Mouse (Mus musculus): ENCODE measurements around the gene Pqlc2. TPM values are rescaled to one million over a fixed set of nuclear protein-coding genes. Genes with fewer than 3 reads are reported as not detected.

The Pqlc2 gene
- polyA plus RNA-seq, 1 experiment, result 50.1 TPM

DNA sequence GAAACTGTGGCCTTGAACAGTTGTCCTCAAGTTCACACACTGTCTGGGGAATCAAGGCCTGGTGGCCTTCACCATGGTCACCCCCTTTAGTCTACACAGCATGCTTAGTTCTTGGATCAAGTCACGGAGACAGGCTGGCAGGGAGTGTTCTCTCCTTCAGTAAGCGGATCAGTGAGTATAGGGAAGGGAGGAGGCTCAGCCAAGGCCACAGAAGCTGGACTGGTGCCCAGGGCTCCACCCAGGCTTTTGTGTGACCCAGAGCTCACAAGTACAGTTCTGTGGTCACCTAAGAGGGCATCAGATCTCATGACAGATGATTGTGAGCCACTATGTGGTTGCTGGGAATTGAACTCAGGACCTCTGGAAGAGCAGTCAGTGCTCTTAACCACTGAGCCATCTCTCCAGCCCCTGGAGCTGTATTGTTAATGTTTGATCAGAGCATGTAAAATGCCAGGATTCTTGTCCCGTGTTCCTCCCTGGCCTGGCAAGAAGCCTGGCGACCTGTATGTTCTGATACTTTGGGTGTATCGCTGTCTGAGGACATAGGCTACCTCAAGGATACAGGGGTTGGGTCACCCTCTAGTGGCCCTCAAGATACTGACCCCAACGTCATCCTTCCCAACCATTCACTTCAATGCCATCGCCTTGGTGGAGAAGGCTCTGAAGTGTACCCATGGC lies 31.2 kb upstream of the Pqlc2 start:
- no peak overlapping the region for H3K27ac ChIP-seq (ENCODE audit: control insufficient read depth, insufficient read depth, low read length)
- no peak overlapping the region for H3K4me3 ChIP-seq (ENCODE audit: control insufficient read depth, insufficient read depth, low read length)
- WGBS, result 95% methylated on average over 7 of the region's 7 CpGs
- no peak for DNase-seq
- peaks cover 5% of the 10 kb centered on the region; the same call in 1 of the 2 replicates for H3K36me3 ChIP-seq (ENCODE audit: control insufficient read depth, insufficient read depth, low read length)
- H3K4me1 ChIP-seq (replicated peaks; ENCODE audit: control insufficient read depth, insufficient read depth, low read length), result no peaks in the 10 kb centered on the region; the same call in 1 of the 2 replicates
- TF ChIP-seq POLR2A (IDR thresholded peaks at IDR 0.05; ENCODE audit: control insufficient read depth, extremely low read depth, insufficient read depth, low read length, poor library complexity), result no peak
- no peaks in the 10 kb centered on the region for H3K27me3 ChIP-seq (ENCODE audit: control insufficient read depth, insufficient read depth, low read length)

DNA sequence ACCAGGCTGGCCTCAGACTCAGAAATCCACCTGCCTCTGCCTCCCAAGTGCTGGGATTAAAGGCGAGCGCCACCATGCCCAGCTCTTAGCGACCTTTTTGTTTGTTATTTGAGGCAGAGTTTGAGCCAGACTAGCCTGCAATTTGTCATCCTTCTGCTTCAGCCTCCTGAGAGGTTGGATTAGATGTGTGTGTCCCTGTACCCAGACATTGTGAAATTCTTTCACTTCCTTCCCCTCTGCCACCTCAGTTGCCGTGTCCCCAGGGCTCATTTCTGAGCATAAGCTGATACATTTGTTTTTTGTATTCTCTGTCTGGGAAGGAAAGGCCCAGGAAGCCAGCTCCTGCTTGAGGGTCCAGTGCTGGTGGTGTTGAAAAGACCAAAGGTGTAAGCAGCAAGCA lies 30.3 kb upstream of the Pqlc2 start:
- 82% methylated on average over 4 of the region's 4 CpGs for WGBS
- Histone ChIP-seq H3K4me3 (ENCODE audit: control insufficient read depth, insufficient read depth, low read length) (no peak overlapping the region), H3K27me3 (ENCODE audit: control insufficient read depth, insufficient read depth, low read length) (no peaks in the 10 kb centered on the region), H3K36me3 (ENCODE audit: control insufficient read depth, insufficient read depth, low read length) (no peaks in the 10 kb centered on the region), H3K27ac (ENCODE audit: control insufficient read depth, insufficient read depth, low read length) (no peak overlapping the region), H3K4me1 (replicated peaks; ENCODE audit: control insufficient read depth, insufficient read depth, low read length) (no peaks in the 10 kb centered on the region; the same call in 1 of the 2 replicates)
- DNase-seq, result no peak
- TF ChIP-seq POLR2A (IDR thresholded peaks at IDR 0.05; ENCODE audit: control insufficient read depth, extremely low read depth, insufficient read depth, low read length, poor library complexity) (no peak), CTCF (IDR thresholded peaks at IDR 0.05; ENCODE audit: borderline replicate concordance, control insufficient read depth, extremely low read depth, insufficient read depth, low read length, poor library complexity) (no peak)

DNA sequence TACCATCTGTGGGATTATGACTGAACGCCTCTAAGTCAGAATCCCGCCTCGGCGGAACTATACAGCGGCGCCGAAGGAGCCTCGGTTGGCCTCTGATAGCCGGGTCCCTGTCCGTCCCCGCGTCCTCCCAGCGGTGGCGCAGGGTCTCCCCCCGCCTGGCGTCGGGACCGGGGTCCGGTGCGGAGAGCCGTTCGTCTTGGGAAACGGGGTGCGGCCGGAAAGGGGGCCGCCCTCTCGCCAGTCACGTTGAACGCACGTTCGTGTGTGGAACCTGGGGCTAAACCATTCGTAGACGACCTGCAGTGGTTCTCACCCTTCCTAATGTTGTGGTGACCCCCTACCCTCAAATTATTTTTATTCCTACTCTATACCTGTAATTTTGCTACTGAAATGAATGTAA lies 27.6 kb upstream of the Pqlc2 start:
- H3K27ac ChIP-seq (ENCODE audit: control insufficient read depth, insufficient read depth, low read length), result no peak overlapping the region
- TF ChIP-seq CTCF (IDR thresholded peaks at IDR 0.05; ENCODE audit: borderline replicate concordance, control insufficient read depth, extremely low read depth, insufficient read depth, low read length, poor library complexity), result no peak
- no peak for TF ChIP-seq POLR2A (IDR thresholded peaks at IDR 0.05; ENCODE audit: control insufficient read depth, extremely low read depth, insufficient read depth, low read length, poor library complexity)
- no peak overlapping the region for H3K4me3 ChIP-seq (ENCODE audit: control insufficient read depth, insufficient read depth, low read length)
- no peak for DNase-seq
- no peaks in the 10 kb centered on the region for H3K36me3 ChIP-seq (ENCODE audit: control insufficient read depth, insufficient read depth, low read length)
- no peaks in the 10 kb centered on the region; the same call in 1 of the 2 replicates for H3K4me1 ChIP-seq (replicated peaks; ENCODE audit: control insufficient read depth, insufficient read depth, low read length)
- H3K27me3 ChIP-seq (ENCODE audit: control insufficient read depth, insufficient read depth, low read length), result no peaks in the 10 kb centered on the region
- 70% methylated on average over 33 of the region's 33 CpGs for WGBS

DNA sequence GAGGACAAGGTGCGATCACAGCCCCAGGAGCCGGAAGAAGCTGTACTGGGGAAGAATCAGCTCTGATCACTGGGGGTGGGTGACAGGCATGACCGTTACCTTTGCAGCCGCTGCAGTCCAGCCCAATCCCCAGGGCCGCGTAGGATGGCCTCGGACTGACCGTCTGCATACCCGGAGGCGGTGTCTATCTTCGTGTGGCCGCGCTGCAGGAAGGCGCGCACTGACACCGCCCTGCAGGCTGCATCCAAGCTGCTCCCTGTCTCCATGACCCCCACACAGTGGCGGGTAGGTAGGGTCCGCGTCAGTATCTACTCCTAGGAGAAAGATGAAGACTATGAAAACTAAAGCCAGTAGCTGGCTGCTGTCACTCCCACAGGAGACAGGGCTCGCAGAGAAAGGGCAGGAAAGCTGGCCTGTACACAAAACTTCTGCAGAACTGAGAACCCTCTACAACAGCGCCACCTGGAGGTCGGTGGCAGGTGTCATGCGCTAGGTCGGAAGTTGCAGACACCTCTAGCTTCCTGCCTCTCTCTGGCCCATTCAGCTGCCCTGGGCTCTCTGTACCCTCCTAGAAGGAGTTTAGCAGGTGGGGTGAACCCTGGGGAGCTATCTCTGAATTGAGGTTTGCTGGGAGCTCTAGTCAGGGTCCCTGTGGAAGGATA lies 26.4 kb upstream of the Pqlc2 start:
- no peaks in the 10 kb centered on the region for H3K36me3 ChIP-seq (ENCODE audit: control insufficient read depth, insufficient read depth, low read length)
- H3K4me3 ChIP-seq (ENCODE audit: control insufficient read depth, insufficient read depth, low read length), result peak overlapping the region; percentile 48
- TF ChIP-seq POLR2A (IDR thresholded peaks at IDR 0.05; ENCODE audit: control insufficient read depth, extremely low read depth, insufficient read depth, low read length, poor library complexity), result no peak
- TF ChIP-seq CTCF (IDR thresholded peaks at IDR 0.05; ENCODE audit: borderline replicate concordance, control insufficient read depth, extremely low read depth, insufficient read depth, low read length, poor library complexity), result peak; percentile 90
- peak; percentile 80 for DNase-seq
- H3K27ac ChIP-seq (ENCODE audit: control insufficient read depth, insufficient read depth, low read length), result no peak overlapping the region
- H3K27me3 ChIP-seq (ENCODE audit: control insufficient read depth, insufficient read depth, low read length), result no peaks in the 10 kb centered on the region
- H3K4me1 ChIP-seq (replicated peaks; ENCODE audit: control insufficient read depth, insufficient read depth, low read length), result no peaks in the 10 kb centered on the region; the same call in 1 of the 2 replicates
- WGBS, result 34% methylated on average over 24 of the region's 24 CpGs

DNA sequence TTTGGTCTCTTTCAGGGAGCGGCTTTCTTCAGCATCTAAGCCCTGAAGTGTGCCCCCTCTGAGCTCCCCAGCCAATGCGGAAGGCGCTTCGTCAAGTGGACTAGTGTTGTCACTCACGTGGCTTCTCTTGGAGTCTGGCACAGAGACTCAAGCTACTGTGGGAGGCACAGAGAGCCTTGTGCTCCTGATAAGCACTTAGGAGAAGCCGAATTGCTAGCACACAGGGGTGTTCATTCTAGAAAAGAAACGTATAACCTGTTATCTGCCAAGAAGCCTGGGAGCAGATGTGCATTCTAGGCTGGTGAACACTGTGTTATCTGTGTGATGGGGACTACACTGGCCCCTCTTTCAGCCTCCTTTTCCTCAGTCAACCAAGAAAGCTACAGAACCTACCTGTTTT lies 25.0 kb upstream of the Pqlc2 start:
- H3K4me3 ChIP-seq (ENCODE audit: control insufficient read depth, insufficient read depth, low read length), result no peak overlapping the region
- no peaks in the 10 kb centered on the region for H3K27me3 ChIP-seq (ENCODE audit: control insufficient read depth, insufficient read depth, low read length)
- DNase-seq, result no peak
- WGBS, result 83% methylated on average over 7 of the region's 7 CpGs
- H3K4me1 ChIP-seq (replicated peaks; ENCODE audit: control insufficient read depth, insufficient read depth, low read length), result peaks cover 5% of the 10 kb centered on the region
- H3K27ac ChIP-seq (ENCODE audit: control insufficient read depth, insufficient read depth, low read length), result no peak overlapping the region
- no peaks in the 10 kb centered on the region for H3K36me3 ChIP-seq (ENCODE audit: control insufficient read depth, insufficient read depth, low read length)
- TF ChIP-seq CTCF (IDR thresholded peaks at IDR 0.05; ENCODE audit: borderline replicate concordance, control insufficient read depth, extremely low read depth, insufficient read depth, low read length, poor library complexity) (no peak), POLR2A (IDR thresholded peaks at IDR 0.05; ENCODE audit: control insufficient read depth, extremely low read depth, insufficient read depth, low read length, poor library complexity) (no peak)

DNA sequence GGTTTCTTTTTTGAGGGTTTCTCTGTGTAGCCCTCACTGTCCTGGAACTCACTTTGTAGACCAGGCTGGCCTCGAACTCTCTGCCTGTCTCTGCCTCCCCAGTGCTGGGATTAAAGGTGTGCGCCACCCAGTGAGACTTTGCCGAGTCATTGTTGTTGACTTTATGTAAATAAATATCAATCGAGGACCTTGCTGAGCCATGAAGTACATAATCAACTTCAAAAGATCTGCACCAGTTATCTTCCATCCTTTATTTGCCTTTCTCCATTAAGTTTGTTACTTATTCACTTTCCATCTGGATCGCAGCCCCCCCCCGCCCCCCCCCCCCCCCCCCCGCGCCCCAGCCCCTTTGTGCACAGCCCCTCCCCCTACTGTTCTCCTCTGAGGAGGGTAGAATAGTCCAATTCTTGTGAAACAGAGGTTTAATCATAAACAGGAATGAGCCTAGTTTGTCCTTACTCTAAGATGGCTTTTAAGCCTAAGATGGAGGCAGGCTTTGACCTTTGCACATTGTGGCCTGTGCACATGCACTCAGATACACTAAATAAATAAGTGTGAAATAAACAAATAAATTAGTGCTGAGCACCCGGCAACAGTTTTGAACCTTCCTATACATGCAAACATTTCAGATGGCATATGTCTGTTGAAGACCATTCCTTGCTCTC lies 24.3 kb upstream of the Pqlc2 start:
- peaks cover 5% of the 10 kb centered on the region for H3K4me1 ChIP-seq (replicated peaks; ENCODE audit: control insufficient read depth, insufficient read depth, low read length)
- WGBS, result 78% methylated on average over 6 of the region's 9 CpGs
- H3K4me3 ChIP-seq (ENCODE audit: control insufficient read depth, insufficient read depth, low read length), result no peak overlapping the region
- no peak overlapping the region for H3K27ac ChIP-seq (ENCODE audit: control insufficient read depth, insufficient read depth, low read length)
- TF ChIP-seq POLR2A (IDR thresholded peaks at IDR 0.05; ENCODE audit: control insufficient read depth, extremely low read depth, insufficient read depth, low read length, poor library complexity) (no peak), CTCF (IDR thresholded peaks at IDR 0.05; ENCODE audit: borderline replicate concordance, control insufficient read depth, extremely low read depth, insufficient read depth, low read length, poor library complexity) (no peak)
- H3K27me3 ChIP-seq (ENCODE audit: control insufficient read depth, insufficient read depth, low read length), result no peaks in the 10 kb centered on the region
- DNase-seq, result no peak
- H3K36me3 ChIP-seq (ENCODE audit: control insufficient read depth, insufficient read depth, low read length), result no peaks in the 10 kb centered on the region
